Mouse (Mus musculus): ENCODE measurements around the gene Dhx57. TPM values are rescaled to one million over a fixed set of nuclear protein-coding genes. Genes with fewer than 3 reads are reported as not detected.
"Not testable (repeated sequence)": the region's sequence is repeated elsewhere in the genome, so short reads cannot be mapped to it uniquely, and the experiment has no call there.

Dhx57 gene
- polyA plus RNA-seq, 1 experiment from 2014 or later: 15.2 TPM

DNA sequence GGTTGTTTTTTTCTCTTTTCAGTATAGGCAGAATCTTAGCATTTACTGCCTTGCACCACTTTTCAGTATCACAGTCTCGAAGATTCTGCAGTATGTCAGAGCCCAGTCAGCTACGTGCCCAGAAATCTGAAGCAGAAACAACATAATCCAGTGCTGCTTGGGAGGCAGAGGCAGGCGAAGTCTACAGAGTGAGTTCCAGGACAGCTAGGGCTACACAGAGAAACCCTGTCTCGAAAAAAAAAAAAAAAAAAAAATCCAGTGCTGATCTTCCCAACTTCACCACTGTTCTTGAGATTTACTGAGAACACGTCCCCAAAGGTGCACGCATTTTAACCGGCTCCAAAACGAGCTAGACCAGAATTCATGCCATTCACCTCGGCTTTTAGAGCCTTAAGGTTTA, 66.4 kb downstream of the Dhx57 start:
- H3K9ac ChIP-seq: peak overlapping the region; percentile 80
- 9% methylated on average over 9 of the region's 9 CpGs for WGBS
- ATAC-seq (ENCODE audit: insufficient read depth): peak; percentile 39
- TF ChIP-seq CTCF (IDR thresholded peaks at IDR 0.05; ENCODE audit: low read depth): no peak
- H3K4me1 ChIP-seq (ENCODE audit: insufficient read depth): no peaks in the 10 kb centered on the region
- no peak for DNase-seq
- H3K27ac ChIP-seq (ENCODE audit: low read depth): peak overlapping the region; percentile 96
- peak overlapping the region; percentile 58 for H3K4me3 ChIP-seq (ENCODE audit: low read depth, low read length)
- H3K4me2 ChIP-seq: peak overlapping the region; percentile 65
- H3K36me3 ChIP-seq (ENCODE audit: insufficient read depth): peaks cover 13% of the 10 kb centered on the region; the same call in 1 of the 2 replicates
- no peaks in the 10 kb centered on the region for H3K27me3 ChIP-seq (ENCODE audit: insufficient read depth, low read length)
- H3K9me3 ChIP-seq (ENCODE audit: low read depth, low read length): no peaks in the 10 kb centered on the region

DNA sequence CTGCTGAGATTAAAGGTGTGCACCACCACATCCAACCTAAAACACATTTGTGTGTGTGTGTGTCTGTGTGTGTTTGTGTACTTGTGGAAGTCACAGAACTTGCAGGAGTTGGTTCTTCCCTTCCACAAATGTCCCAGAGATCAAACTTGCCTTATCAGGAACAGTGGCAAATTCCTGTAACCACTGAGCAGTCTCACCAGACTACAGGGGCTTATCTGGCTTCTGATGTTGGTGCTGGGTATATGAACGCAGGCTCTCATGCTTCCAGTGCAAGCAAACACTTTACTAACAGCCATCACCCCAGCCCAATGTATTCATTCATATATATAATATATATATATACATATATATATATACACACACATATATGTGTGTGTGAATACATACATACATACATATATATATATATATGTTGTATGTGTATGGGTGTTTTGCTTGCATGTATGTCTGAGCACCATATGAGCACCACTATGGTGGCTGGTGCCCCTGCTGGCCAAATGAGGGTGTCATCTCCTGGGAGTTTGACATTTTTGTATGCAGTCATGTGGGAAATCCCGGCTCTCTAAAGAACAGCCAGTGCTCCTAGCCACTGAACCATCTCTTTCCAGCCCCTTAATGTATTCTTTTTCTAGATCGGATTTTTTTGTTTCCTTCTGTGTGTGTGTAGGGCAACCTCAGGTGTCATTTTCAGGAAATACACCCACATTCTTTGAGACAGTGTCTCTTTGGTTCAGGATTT, 68.2 kb downstream of the Dhx57 start:
- H3K4me1 ChIP-seq (ENCODE audit: insufficient read depth): no peaks in the 10 kb centered on the region
- no peaks in the 10 kb centered on the region for H3K36me3 ChIP-seq (ENCODE audit: insufficient read depth)
- DNase-seq: peak; percentile 50
- H3K27ac ChIP-seq (ENCODE audit: low read depth): no peak overlapping the region
- 64% methylated on average over 3 of the region's 3 CpGs for WGBS
- peak; percentile 49 for TF ChIP-seq CTCF (IDR thresholded peaks at IDR 0.05; ENCODE audit: low read depth)
- no peaks in the 10 kb centered on the region for H3K27me3 ChIP-seq (ENCODE audit: insufficient read depth, low read length)
- H3K4me3 ChIP-seq (ENCODE audit: low read depth, low read length): no peak overlapping the region
- H3K4me2 ChIP-seq: no peak overlapping the region
- no peaks in the 10 kb centered on the region for H3K9me3 ChIP-seq (ENCODE audit: low read depth, low read length)
- no peak overlapping the region for H3K9ac ChIP-seq
- ATAC-seq (ENCODE audit: insufficient read depth): no peak

DNA sequence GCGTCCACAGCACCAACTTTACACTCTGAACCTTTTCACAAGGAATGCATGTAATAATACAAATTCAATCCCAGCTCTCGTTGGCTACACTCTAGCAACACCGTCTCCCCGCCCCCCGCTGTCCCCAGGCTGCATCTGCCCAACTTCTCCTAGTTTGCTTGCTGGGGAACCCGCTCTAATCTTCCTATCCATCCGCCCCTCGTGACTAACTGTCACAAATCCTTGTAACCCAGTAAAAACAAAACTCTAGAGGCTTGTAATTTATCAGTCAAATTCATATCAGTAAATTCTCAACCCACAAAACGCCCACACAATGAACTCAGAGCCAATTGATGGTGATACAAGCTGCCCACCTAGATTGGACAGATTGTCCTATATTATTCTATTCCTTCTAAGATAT, 69.1 kb downstream of the Dhx57 start:
- no peaks in the 10 kb centered on the region for H3K27me3 ChIP-seq (ENCODE audit: insufficient read depth, low read length)
- H3K4me2 ChIP-seq: no peak overlapping the region
- TF ChIP-seq CTCF (IDR thresholded peaks at IDR 0.05; ENCODE audit: low read depth): no peak
- H3K9ac ChIP-seq: no peak overlapping the region
- no peaks in the 10 kb centered on the region for H3K9me3 ChIP-seq (ENCODE audit: low read depth, low read length)
- H3K36me3 ChIP-seq (ENCODE audit: insufficient read depth): no peaks in the 10 kb centered on the region
- no peak overlapping the region for H3K4me3 ChIP-seq (ENCODE audit: low read depth, low read length)
- DNase-seq (no peak), ATAC-seq (ENCODE audit: insufficient read depth) (no peak)
- H3K27ac ChIP-seq (ENCODE audit: low read depth): no peak overlapping the region
- whole genome bisulfite sequencing: 61% methylated on average over 9 of the region's 9 CpGs
- no peaks in the 10 kb centered on the region for H3K4me1 ChIP-seq (ENCODE audit: insufficient read depth)

DNA sequence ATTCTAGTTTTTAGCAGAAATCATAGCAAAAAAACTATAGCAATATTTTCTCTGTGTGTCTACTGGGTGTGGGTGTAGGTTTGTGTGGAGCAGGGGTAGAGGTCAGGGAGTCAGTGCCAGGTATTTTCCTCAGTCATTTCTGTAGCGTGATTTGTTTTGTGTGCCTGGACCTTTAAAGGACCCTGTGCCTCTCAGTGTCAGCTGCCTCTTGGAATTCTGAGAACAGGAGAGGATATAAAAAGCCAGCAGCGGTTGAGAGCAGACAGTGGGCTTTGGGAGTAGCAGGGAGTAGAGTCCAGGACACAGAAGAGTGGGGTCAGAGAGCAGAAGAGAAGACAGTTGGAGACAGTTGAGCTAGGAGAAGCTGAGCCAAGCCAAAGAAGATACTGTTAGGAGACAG, 70.1 kb downstream of the Dhx57 start:
- 68% methylated on average over 2 of the region's 2 CpGs for WGBS
- Histone ChIP-seq H3K4me2 (no peak overlapping the region), H3K9ac (no peak overlapping the region), H3K27me3 (ENCODE audit: insufficient read depth, low read length) (no peaks in the 10 kb centered on the region), H3K27ac (ENCODE audit: low read depth) (no peak overlapping the region), H3K36me3 (ENCODE audit: insufficient read depth) (no peaks in the 10 kb centered on the region), H3K9me3 (ENCODE audit: low read depth, low read length) (no peaks in the 10 kb centered on the region), H3K4me3 (ENCODE audit: low read depth, low read length) (no peak overlapping the region), H3K4me1 (ENCODE audit: insufficient read depth) (no peaks in the 10 kb centered on the region)
- ATAC-seq (ENCODE audit: insufficient read depth): no peak
- TF ChIP-seq CTCF (IDR thresholded peaks at IDR 0.05; ENCODE audit: low read depth): no peak
- DNase-seq: no peak

DNA sequence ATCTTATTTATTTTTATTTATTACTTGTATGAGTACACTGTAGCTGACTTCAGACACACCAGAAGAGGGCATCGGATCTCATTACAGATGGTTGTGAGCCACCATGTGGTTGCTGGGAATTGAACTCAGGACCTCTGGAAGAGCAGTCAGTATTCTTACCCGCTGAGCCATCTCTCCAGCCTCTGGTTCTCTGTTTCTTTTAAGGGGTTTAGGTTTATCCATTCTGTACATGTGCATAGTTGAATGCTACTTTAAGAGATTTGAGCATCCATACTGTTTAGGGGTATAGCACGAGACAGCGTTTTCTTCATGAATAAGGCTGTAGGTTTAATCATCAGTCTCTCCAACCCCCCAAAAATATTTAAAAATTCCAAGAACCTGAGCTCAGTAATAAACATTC, 76.3 kb downstream of the Dhx57 start:
- not testable (repeated sequence) for H3K4me2 ChIP-seq; H3K27ac ChIP-seq (ENCODE audit: low read depth); H3K9me3 ChIP-seq (ENCODE audit: low read depth, low read length); H3K4me1 ChIP-seq (ENCODE audit: insufficient read depth); DNase-seq; H3K9ac ChIP-seq; H3K36me3 ChIP-seq (ENCODE audit: insufficient read depth); ATAC-seq (ENCODE audit: insufficient read depth); H3K27me3 ChIP-seq (ENCODE audit: insufficient read depth, low read length); H3K4me3 ChIP-seq (ENCODE audit: low read depth, low read length)
- 93% methylated on average over 4 of the region's 4 CpGs for WGBS

DNA sequence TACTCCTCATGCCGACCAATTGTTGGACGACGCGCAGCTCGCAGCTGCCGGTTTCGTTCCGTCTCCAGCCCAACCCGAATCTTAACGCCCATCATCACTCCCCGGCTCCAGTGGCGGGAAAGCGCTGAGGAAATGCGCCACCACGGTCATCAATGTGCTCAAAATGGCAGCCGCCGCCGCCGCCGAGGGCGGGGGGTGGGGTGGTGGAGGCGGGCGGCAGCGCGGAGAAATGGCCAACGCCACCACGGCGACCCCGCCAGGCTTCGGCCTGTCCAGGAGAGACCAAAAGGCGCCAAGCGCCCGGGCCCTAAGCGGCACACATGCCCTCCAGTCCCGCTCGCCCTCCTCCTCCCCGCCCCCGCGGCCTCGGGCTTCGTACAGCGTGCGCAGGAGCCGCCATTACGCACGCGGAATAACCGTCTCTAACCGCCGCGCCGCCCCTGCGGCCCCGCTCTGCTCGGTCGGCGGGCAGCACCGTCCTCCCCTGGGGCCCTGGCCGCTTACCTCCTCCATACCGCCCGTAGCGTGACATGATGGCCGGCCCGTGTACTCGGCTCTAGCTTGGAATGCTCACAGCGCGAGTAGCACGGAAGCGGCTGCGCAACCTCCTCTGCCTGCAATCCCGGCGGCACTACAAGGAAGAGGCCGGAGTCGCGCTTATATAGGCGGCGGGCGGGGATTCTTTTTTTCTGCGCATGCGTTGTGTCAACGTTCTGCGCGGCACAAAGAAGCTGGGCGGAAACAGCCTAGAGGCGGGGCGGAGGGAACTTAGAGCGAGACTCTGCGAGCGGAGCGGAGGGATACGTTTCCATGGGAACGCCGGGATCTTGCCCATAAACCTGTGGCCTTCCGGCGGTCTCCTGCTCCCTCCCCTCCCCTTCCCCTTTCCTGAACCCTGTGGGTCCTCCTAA, 83.3 kb downstream of the Dhx57 start, which contains the start of the genes Srsf7 and Ttc39d:
Gene Srsf7, minus strand, starts transcription at position 637 of the 911 bp plus-strand sequence.
Gene Ttc39d, plus strand, starts transcription at position 790 of the 911 bp plus-strand sequence.
- no peak for TF ChIP-seq CTCF (IDR thresholded peaks at IDR 0.05; ENCODE audit: low read depth)
- Histone ChIP-seq H3K4me2 (peak within 1 kb of the TSS; percentile 93), H3K27me3 (ENCODE audit: insufficient read depth, low read length) (no peaks in the 10 kb centered on the region), H3K4me1 (ENCODE audit: insufficient read depth) (no peaks in the 10 kb centered on the region), H3K27ac (ENCODE audit: low read depth) (peak within 1 kb of the TSS; percentile 99), H3K36me3 (ENCODE audit: insufficient read depth) (peaks cover 41% of the 10 kb centered on the region), H3K9ac (peak within 1 kb of the TSS; percentile 99), H3K9me3 (ENCODE audit: low read depth, low read length) (no peaks in the 10 kb centered on the region), H3K4me3 (ENCODE audit: low read depth, low read length) (peak within 1 kb of the TSS; percentile 97)
- DNase-seq (peak; percentile 100), ATAC-seq (ENCODE audit: insufficient read depth) (peak; percentile 91)
- under 1% methylated on average over 94 of the region's 95 CpGs for WGBS

DNA sequence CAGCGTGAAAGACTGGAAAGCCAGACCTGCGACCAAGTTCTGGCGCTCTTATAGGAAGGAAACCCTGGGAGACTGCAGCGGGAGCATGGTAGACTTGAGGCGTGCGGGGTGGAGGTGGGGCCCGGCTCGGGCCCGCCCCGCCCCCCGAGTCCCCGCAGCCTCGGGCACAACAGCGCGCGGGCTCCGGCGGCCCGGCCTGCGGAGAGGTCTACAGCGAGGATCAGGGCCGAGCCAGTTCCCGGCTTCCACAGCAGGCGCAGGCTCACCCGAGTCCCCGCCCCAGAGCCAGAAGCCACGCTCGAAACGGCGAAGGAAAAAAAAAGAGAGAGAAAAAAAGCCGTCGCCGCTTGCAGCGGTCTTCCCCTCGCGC, 84.0 kb downstream of the Dhx57 start:
- H3K4me1 ChIP-seq (ENCODE audit: insufficient read depth): no peaks in the 10 kb centered on the region
- peak overlapping the region; percentile 97 for H3K4me3 ChIP-seq (ENCODE audit: low read depth, low read length)
- peak overlapping the region; percentile 99 for H3K27ac ChIP-seq (ENCODE audit: low read depth)
- no peaks in the 10 kb centered on the region for H3K27me3 ChIP-seq (ENCODE audit: insufficient read depth, low read length)
- no peak for TF ChIP-seq CTCF (IDR thresholded peaks at IDR 0.05; ENCODE audit: low read depth)
- 0% methylated on average over 36 of the region's 36 CpGs for WGBS
- H3K9me3 ChIP-seq (ENCODE audit: low read depth, low read length): no peaks in the 10 kb centered on the region
- ATAC-seq (ENCODE audit: insufficient read depth) (peak; percentile 64), DNase-seq (no peak)
- H3K9ac ChIP-seq: peak overlapping the region; percentile 99
- H3K4me2 ChIP-seq: peak overlapping the region; percentile 93
- H3K36me3 ChIP-seq (ENCODE audit: insufficient read depth): peaks cover 47% of the 10 kb centered on the region
